Mouse (Mus musculus) cerebellum, adult 11-12 months (tissue): ENCODE measurements around the gene Sars.

Experiments used
- DNase-seq: peaks from one replicate; pipeline ENCODE4 v3.0.0; 2022

Gene Sars

DNA sequence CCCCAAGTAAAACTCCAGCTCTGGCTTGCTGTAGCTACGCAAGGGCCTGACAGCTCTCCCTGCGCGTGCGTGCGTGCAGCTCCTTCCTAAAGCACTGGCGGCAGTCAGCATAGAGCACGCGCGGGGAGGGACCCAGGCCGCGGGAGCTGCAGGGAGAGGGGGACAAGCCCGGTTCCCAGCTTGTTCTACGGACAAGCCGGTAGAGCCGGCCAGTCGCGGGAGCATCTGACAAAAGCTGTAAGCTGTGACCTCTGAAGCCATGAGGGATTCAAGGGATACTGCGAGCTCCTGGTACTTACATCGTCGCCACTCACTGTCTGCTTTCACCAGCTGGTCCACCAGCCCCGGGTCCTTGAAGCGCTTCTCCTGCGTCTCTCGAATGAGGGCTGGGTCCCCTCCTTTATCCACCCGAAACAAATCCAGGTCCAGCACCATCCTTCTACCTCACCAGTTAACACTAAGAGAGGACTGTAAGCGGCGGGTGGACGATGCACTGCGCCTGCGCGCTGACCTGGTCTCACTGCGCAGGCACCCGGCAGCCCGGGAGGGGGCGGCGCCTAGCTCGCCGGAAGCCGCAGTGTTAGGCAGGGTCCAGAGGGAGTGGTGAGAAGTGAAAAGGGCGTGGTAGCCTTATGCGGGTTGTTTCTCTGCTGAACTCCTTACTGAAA is at the start of gene Sars:
Sars (minus strand) TSS at position 512 of the 668 bp plus-strand sequence.
- DNase-seq, result peak; percentile 91

GRCm38 (mm10) chr3:108489968-108490367 is 45.0 kb upstream of the Sars start:
- no peak for DNase-seq

DNA sequence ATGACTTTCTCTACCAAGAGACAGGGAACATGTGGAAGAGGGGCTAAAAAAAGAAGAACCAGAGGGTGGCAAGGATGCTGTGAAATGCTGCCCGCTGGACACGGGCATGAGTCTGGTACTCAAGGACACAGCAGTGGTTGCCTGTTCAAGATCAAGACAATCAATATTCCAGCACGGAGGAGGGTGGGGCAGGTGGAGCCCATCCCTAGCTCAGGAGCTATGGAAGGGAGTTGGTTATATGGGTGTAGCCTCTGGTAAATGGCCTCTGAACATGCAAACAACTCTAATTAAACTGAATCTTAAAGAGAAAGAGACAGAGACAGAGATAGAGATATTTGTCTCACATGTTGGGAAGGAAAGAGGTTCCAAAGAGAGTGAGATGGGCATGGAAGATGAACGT is 39.7 kb upstream of the Sars start:
- no peak for DNase-seq

DNA sequence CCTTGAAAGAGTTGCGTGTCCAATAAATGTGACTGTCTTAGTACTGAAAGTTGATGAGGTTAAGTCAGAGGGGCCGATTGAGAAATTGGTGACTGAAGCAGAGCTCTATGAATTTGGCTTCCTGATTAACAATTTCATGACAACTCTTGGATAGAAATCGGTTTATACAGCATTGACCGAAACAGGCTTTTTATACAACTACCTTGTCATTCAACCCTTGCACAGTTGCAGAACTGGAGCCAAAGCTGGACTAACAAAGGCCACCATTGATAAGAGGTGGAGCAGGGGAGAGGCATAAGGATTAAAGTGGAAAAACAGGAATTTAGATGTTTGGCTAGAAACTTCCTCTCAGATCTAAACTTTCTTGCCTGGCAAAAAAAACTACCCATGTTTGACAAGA is 33.8 kb upstream of the Sars start:
- no peak for DNase-seq

GRCm38 (mm10) chr3:108476761-108477619 is 32.0 kb upstream of the Sars start:
- no peak for DNase-seq

DNA sequence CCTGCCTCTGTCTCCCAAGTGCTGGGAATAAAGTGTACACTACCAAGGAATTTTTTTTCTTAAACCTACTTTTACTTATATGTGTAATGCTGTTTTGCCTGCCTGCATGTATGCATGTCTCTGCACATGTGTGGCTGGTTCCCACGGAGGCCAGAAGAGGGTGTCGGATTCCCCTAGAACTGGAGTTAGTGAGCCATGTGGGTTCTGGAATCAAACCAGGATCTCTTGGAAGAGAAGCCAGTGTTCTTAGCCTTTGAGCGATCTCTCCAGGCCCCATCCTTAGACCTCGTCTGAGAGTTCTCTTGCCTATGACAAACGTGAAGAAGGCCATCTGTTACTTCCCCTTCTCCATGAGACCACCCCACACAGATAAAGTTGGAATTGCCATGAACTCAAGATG is 30.5 kb upstream of the Sars start:
- no peak for DNase-seq

DNA sequence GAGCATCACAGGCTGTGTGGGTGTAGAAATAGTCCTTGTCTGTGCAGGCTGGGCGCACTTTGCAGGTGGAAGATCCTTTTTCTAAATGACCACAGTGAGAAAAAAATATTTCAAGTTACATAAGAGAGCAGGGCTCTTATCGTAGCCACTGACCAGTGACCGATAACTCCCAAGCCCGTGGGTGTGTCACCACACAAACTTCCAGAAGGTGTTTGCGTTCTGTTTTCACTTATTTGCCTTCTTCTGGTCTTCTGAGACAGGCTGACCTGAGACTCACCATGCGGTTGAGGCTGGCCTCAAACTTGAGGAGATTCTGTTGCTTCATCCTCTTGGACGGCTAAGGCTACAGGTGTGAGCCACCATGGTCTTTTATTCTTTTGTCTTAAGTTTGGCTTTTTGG is 30.0 kb upstream of the Sars start:
- no peak for DNase-seq

DNA sequence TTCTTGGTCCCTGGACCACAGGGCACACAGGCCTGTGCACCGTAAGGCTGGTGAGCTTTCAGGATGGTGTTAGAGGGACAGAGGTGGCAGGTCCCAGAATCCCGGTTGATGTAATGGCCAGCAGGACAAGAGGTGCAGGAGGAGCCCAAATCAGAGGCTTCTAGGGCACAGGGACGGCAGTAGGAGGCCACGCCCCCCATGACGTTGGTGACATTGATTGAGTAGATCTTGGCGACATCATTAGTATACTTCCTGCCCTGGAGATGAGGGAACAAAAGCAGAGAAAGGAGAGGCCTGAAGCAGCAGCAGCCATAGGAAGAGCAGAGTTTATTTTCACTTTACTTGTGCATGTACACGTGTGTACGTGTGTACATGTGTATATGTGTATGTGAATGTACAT is 22.8 kb upstream of the Sars start:
- DNase-seq, result no peak

GRCm38 (mm10) chr3:108466425-108466824 is 21.4 kb upstream of the Sars start:
- DNase-seq, result no peak

DNA sequence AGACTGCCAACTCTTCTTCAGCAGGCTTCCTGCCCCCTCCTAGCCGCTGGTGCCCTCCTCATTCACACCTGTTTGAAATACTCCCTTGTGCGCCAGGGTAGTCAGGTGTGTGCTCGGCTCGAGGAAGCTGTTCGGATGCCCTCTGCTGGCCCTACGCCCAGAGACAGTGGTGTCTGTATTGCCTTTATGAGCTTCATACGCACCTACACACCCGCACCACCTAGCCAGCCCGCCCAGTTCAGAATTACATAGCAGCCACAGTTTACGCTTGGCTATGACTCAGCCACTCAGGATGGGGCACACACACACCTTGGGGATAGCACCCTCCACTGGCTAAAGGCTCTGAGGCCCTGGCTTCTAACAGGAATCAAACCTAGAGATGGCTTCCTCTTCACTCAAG is 13.9 kb upstream of the Sars start:
- DNase-seq, result no peak

DNA sequence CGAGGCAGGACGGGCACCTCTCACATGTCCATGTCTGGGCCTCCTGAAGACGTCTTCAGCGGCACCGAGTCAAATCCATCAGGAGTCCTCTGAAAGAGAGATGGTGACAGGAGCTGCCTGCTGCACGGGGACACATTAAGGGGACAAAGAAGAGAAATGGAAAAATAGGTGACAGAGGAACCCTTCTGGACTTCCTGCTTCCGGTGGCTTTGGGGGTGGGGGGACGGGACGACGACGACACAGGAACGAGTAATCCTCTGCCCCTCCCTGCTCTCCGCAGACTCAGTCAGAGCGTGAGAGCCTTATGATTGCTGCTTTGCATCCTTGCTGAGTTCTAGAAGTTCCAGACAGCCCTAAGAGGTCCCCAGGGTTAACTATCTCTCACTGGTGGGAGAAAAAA is 13.4 kb upstream of the Sars start:
- no peak for DNase-seq

GRCm38 (mm10) chr3:108454172-108454571 is 9.2 kb upstream of the Sars start:
- DNase-seq, result no peak

GRCm38 (mm10) chr3:108451969-108452368 is 7.0 kb upstream of the Sars start:
- DNase-seq, result no peak

DNA sequence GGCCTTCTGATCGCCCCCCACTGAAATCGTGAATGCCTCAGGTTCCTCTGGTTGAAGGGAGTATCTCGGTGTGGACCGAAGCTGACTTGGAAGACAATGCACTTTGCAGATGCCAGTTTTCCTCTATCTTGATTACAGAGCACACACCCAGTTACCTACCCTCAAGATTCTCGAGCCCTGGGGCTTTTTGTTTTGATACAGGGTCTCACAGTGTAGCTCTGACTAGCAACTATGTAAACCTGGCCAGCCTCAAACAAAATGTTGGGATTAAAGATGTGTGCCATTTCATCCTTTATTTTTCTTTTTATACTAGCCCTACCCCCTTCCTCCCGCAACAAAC is 327 bp upstream of the Sars start:
- no peak for DNase-seq

DNA sequence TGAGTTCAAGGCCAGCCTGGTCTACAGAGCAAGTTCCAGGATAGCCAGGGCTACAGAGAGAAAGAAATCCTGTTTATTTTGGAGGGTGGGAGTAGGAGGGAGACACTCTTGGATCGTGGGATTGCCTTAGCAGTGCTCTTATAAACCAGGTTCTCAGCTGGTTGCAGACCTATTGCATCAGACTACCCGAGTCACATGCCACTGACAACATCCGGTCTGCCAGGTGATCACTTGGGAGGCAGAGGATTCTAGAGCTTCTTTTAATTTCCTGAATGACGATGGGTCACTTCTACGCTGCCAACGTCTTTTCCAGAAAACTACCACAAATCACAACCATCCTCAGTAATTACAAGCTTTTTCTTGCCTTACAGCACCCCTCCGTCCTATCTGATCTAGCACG is 980 bp downstream of the Sars start:
- no peak for DNase-seq

DNA sequence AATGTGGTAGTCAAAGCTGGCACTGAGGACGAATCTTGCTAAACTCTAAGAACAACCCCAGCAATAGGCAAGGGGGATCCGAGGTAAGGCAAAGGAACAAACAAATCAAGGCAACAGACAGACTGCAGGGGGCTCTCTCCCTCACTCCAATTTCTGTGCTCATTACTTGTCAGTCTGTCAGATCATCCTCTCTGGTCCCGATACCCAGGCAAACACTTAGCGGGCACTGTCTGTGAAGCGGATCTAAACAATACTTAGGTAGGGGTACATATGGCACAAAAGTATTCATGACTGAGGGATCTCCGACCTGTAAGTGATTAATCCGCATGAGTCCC is 8.7 kb downstream of the Sars start:
- no peak for DNase-seq

DNA sequence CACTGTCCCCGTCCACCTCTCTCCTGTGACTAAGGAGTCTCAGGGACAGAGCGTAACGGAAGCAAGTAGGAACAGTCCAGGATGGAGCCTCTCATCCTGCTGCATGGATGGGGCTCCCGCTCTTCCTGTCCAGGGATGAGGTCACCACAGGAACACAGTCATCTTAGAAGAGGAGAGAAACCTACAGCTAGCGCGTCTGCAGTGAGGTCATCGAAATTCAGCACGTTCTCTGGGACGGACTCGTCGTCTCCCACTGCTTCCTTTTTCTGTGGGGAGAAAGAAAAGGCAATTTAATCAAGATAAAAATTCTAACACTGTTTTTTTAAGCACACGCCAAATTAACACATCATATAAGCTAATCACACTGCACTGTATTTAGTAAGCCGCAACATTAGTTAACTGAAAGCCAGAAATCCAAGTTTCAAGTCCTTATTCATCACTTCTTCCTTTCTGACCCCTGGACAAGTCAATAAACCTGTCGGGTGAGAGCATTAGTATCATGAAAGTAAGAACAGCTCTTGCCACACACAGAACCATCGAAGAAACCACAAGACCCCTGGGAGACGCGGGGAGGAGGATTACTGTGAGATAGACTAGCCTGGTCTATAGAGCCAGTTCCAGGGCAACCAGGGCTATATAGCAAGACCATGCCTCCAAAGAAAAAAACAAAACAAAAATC is 9.2 kb downstream of the Sars start:
- no peak for DNase-seq

- DNase-seq, result no peak
Measured at GRCm38 (mm10) chr3:108433881-108434495, 11.0 kb downstream of the Sars start.

GRCm38 (mm10) chr3:108433188-108433880 is 11.7 kb downstream of the Sars start:
- DNase-seq, result no peak

DNA sequence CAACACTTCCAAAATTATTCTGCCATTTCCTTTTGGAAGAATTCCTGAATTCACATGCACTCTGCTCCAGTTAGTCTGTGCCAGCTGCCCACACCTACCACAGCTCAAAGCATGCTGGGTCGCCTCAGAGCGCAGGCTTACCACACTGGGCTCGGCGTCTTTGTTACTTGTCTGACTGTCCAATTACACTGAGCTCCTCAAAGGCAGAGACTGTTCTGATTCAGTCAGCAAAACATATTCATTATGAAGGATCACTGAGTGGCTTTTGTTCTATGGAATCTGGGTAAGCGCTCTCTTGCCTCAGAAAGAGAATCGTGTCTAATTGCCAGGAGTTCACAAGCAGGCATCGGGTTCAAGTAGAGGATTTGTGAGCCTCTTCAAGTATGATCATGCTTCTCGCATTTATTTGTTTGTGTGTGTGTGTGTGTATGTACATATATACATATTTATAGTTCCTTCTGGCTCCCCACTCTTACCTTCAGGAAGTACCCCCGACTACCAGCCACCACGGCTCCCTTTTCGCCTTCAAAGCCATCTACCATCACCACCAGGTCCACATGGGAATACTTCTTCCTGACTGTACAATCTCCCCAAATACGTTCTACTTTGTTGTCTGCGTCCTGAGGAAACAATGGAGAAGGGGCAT is 12.3 kb downstream of the Sars start:
- DNase-seq, result no peak

DNA sequence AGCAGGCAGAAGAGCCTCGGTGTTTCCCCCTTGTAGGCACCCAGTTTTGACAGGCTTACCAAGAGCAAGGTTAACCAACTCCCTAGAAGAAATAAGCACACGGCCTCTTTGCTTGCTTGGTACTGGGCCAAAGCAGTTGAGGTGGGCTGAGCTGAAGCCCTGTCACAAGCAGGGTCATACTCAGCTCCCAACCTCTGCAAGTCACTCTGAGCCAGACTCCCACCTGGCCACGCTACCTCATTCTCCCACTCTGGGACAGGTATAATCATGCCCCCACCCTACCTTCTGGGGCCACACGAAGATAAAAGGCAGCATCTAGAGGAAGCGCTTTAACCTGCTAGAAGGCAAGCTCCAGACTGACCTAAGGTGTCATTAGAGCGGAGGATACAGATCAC is 19.4 kb downstream of the Sars start:
- DNase-seq, result no peak

- DNase-seq, result no peak
Measured at GRCm38 (mm10) chr3:108424944-108425623, 19.9 kb downstream of the Sars start.
